Mouse (Mus musculus) CH12.LX (cell line): Measurements from ENCODE around the gene Zdhhc6. TPM values are rescaled to one million over a fixed set of nuclear protein-coding genes. Genes with fewer than 3 reads are reported as not detected.

ENCODE experiments used
- DNase-seq: peaks from one replicate; pipeline ENCODE4 v3.0.0-alpha.2; 2013; ENCODE audit errors: extremely low read depth
- H3K27ac ChIP-seq: 2 replicates; pipeline ENCODE4 v1.5.1; 2012; ENCODE audit warnings: low read depth, mild to moderate bottlenecking, control low read depth, moderate library complexity; ENCODE audit not compliant: insufficient read depth
- H3K27me3 ChIP-seq: replicated peaks from 2 replicates; pipeline ENCODE3; 2012; ENCODE audit warnings: inconsistent platforms
- H3K36me3 ChIP-seq, 2 experiments: replicated peaks in 1 of 2; 2 replicates each; pipeline versions ENCODE3 to v1.6.1; 2012; ENCODE audit warnings: inconsistent platforms in 1 of 2, low read length in 1 of 2, mild to moderate bottlenecking in 1 of 2, mixed read lengths in 1 of 2, moderate library complexity in 1 of 2; ENCODE audit not compliant: control insufficient read depth in 1 of 2, insufficient read depth in 1 of 2
- H3K4me1 ChIP-seq, 2 experiments: 2 replicates each; pipeline ENCODE4 v1.6.1; 2012; ENCODE audit warnings: inconsistent platforms in 1 of 2, moderate library complexity in 1 of 2; ENCODE audit not compliant: insufficient read depth in 2 of 2, control insufficient read depth in 1 of 2
- H3K4me2 ChIP-seq: 2 replicates; pipeline ENCODE4 v1.6.1; 2012; ENCODE audit warnings: low read depth, mild to moderate bottlenecking, control low read depth; ENCODE audit not compliant: poor library complexity, insufficient read depth, severe bottlenecking
- H3K4me3 ChIP-seq, 3 experiments: fragments of 150-350 bp in 1 of 3; sonication (generic) in 1 of 3; replicated peaks in 1 of 3; 2 replicates each; pipeline versions ENCODE3 to v1.5.1; 2011 to 2012; ENCODE audit warnings: low read depth in 2 of 3, low read length in 2 of 3, mild to moderate bottlenecking in 2 of 3, moderate library complexity in 2 of 3, control low read depth in 1 of 3, improper control_type of control experiment in 1 of 3, inconsistent platforms in 1 of 3, mixed read lengths in 1 of 3; ENCODE audit not compliant: poor library complexity in 1 of 3
- H3K79me2 ChIP-seq: replicated peaks from 2 replicates; pipeline ENCODE4 v1.6.1; 2012; ENCODE audit warnings: mild to moderate bottlenecking, moderate library complexity; ENCODE audit not compliant: control insufficient read depth, poor library complexity, insufficient read depth, severe bottlenecking; ENCODE audit errors: extremely low read depth
- H3K9ac ChIP-seq: 2 replicates; pipeline ENCODE4 v1.6.1; 2012; ENCODE audit warnings: low read depth, mild to moderate bottlenecking, control low read depth, moderate library complexity; ENCODE audit not compliant: insufficient read depth
- H3K9me3 ChIP-seq: replicated peaks from 2 replicates; pipeline ENCODE3; 2012; ENCODE audit warnings: low read length, inconsistent platforms, mixed read lengths
- BHLHE40 ChIP-seq: IDR thresholded peaks from 2 replicates; pipeline ENCODE4 v1.6.1; 2011; ENCODE audit warnings: mild to moderate bottlenecking, low read depth, low read length, improper control_type of control experiment
- CHD1 ChIP-seq: IDR thresholded peaks from 2 replicates; pipeline ENCODE4 v1.6.1; 2012; ENCODE audit warnings: low read depth, low read length, improper control_type of control experiment, inconsistent platforms
- CTCF ChIP-seq, 2 experiments: IDR thresholded peaks in 1 of 2; conservative IDR thresholded peaks in 1 of 2; 2 replicates each; pipeline ENCODE4 v1.5.1; 2011 to 2012; ENCODE audit warnings: low read depth in 2 of 2, low read length in 2 of 2, improper control_type of control experiment in 1 of 2, inconsistent platforms in 1 of 2, mild to moderate bottlenecking in 1 of 2, moderate library complexity in 1 of 2
- E2F4 ChIP-seq: IDR thresholded peaks from 2 replicates; pipeline ENCODE4 v1.6.1; 2011; ENCODE audit warnings: low read depth, low read length, improper control_type of control experiment; ENCODE audit not compliant: insufficient replicate concordance
- ETS1 ChIP-seq: conservative IDR thresholded peaks from 2 replicates; pipeline ENCODE4 v1.6.1; 2012; ENCODE audit warnings: low read depth, mild to moderate bottlenecking, inconsistent platforms, low read length, improper control_type of control experiment, moderate library complexity
- HCFC1 ChIP-seq: IDR thresholded peaks from 2 replicates; pipeline ENCODE4 v1.6.1; 2012; ENCODE audit warnings: low read depth, mild to moderate bottlenecking, inconsistent platforms, low read length, improper control_type of control experiment
- IRF4 ChIP-seq: IDR thresholded peaks from 2 replicates; pipeline ENCODE4 v1.6.1; 2014; ENCODE audit warnings: low read depth, mild to moderate bottlenecking, inconsistent platforms, low read length, improper control_type of control experiment
- JUN ChIP-seq: IDR thresholded peaks from 2 replicates; pipeline ENCODE4 v1.6.1; 2011; ENCODE audit warnings: low read depth, mild to moderate bottlenecking, low read length, improper control_type of control experiment, moderate library complexity; ENCODE audit not compliant: insufficient read depth
- MAFK ChIP-seq: IDR thresholded peaks from 2 replicates; pipeline ENCODE4 v1.6.1; 2011; ENCODE audit warnings: low read length, improper control_type of control experiment; ENCODE audit not compliant: insufficient replicate concordance
- MAZ ChIP-seq: IDR thresholded peaks from 2 replicates; pipeline ENCODE4 v1.6.1; 2012; ENCODE audit warnings: low read depth, mild to moderate bottlenecking, inconsistent platforms, low read length, improper control_type of control experiment, moderate library complexity
- MEF2A ChIP-seq: IDR thresholded peaks from 2 replicates; pipeline ENCODE4 v1.6.1; 2014; ENCODE audit warnings: low read depth, mild to moderate bottlenecking, inconsistent platforms, low read length, improper control_type of control experiment, borderline replicate concordance
- MXI1 ChIP-seq: IDR thresholded peaks from 2 replicates; pipeline ENCODE4 v1.6.1; 2011; ENCODE audit warnings: mild to moderate bottlenecking, low read depth, low read length, improper control_type of control experiment
- MYC ChIP-seq: IDR thresholded peaks from 2 replicates; pipeline ENCODE4 v1.6.1; 2011; ENCODE audit warnings: low read depth, mild to moderate bottlenecking, improper control_type of control experiment, low read length
- NELFE ChIP-seq: IDR thresholded peaks from 2 replicates; pipeline ENCODE4 v1.6.1; 2011; ENCODE audit warnings: low read depth, low read length, improper control_type of control experiment
- NRF1 ChIP-seq: IDR thresholded peaks from 2 replicates; pipeline ENCODE4 v1.6.1; 2014; ENCODE audit warnings: low read depth, mild to moderate bottlenecking, inconsistent platforms, low read length, improper control_type of control experiment, moderate library complexity
- PAX5 ChIP-seq: IDR thresholded peaks from 2 replicates; pipeline ENCODE4 v1.6.1; 2012; ENCODE audit warnings: low read length, inconsistent platforms, mixed read lengths
- SMC3 ChIP-seq: IDR thresholded peaks from 2 replicates; pipeline ENCODE4 v1.6.1; 2011; ENCODE audit warnings: low read depth, low read length, improper control_type of control experiment
- TBP ChIP-seq: conservative IDR thresholded peaks from 2 replicates; pipeline ENCODE4 v1.6.1; 2011; ENCODE audit warnings: low read depth, low read length, improper control_type of control experiment
- UBTF ChIP-seq: IDR thresholded peaks from 2 replicates; pipeline ENCODE4 v1.6.1; 2012; ENCODE audit warnings: low read depth, mild to moderate bottlenecking, inconsistent platforms, low read length, improper control_type of control experiment, moderate library complexity
- USF1 ChIP-seq: IDR thresholded peaks from 2 replicates; pipeline ENCODE4 v1.6.1; 2014; ENCODE audit warnings: low read depth, mild to moderate bottlenecking, inconsistent platforms, low read length, improper control_type of control experiment
- ZC3H11A ChIP-seq: IDR thresholded peaks from 2 replicates; pipeline ENCODE4 v1.6.1; 2012; ENCODE audit warnings: low read depth, mild to moderate bottlenecking, inconsistent platforms, low read length, improper control_type of control experiment
- dilution Hi-C: fragments of 300-500 bp; cut with MboI; formaldehyde crosslinking; loops from 2 replicates; pipeline ENCODE4 v1.14.3; 2020; ENCODE audit warnings: low sequenced_read_pairs; ENCODE audit not compliant: extremely low pct_unique_long_range_greater_than_20kb, extremely low pct_ligation_motif_present
- in situ Hi-C: fragments of 300-500 bp; cut with MboI; formaldehyde crosslinking; loops from 3 replicates; pipeline ENCODE4 v1.14.3; 2019; ENCODE audit warnings: low sequenced_read_pairs, low pct_ligation_motif_present, low pct_unique_long_range_greater_than_20kb, mixed read lengths
- polyA plus RNA-seq: library from polyadenylated mRNA; unstranded; fragments of >175 nt; gene quantifications from 2 replicates; pipeline ENCODE4 v1.2.1, GENCODE M21; 2012; ENCODE audit warnings: low read depth; ENCODE audit not compliant: insufficient read length
- total RNA-seq, 2 experiments: library from RNA; depleted of rRNA; stranded (reverse); fragments of 300-350 nt in 1 of 2; fragments of >200 nt in 1 of 2; gene quantifications; 2 replicates each; pipeline ENCODE4 v1.2.3; 2012 to 2014

The Zdhhc6 gene
- total and polyA plus RNA-seq, 3 experiments: 101 to 143 (median 101) TPM

DNA sequence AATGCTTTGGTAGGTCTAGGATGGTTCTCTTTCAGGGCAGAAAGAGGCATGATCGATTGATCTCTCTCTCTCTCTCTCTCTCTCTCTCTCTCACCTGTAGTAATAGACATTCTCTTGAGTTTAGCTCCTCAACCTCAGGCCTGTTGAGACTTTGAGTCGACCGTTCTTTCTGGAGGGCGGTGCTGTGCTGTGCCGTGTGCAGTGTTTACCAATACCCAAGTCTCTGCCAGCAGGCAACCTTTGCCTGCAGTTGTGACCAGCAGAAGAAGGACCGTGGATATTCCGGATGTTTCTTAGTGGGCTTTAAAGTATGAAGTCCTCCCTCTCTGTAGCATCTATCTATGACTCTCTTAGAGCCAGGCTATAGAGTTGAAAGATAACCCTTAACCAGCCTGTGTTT lies 26.6 kb upstream of the Zdhhc6 start:
- in situ Hi-C loops (loop anchor here (10.0 kb wide), 1 partner anchor 532 kb away; no protein-coding TSS in a partner anchor), dilution Hi-C loops (no loop called here)
- DNase-seq: no peak
- Histone ChIP-seq H3K27me3 (no peaks in the 10 kb centered on the region), H3K4me2 (no peak overlapping the region), H3K36me3 (peaks cover 17 to 69% of the 10 kb centered on the region in 2 experiments), H3K79me2 (no peaks in the 10 kb centered on the region), H3K9me3 (no peaks in the 10 kb centered on the region)
- TF ChIP-seq MAFK: no peak
- no peak for TF ChIP-seq PAX5
- TF ChIP-seq MXI1: no peak
- TF ChIP-seq HCFC1: no peak
- TF ChIP-seq MEF2A: no peak
- TF ChIP-seq SMC3: no peak
- no peak for TF ChIP-seq NELFE
- no peak for TF ChIP-seq CTCF (conservative IDR thresholded peaks at IDR 0.05 in 1 of 2, IDR thresholded peaks at IDR 0.05 in 1 of 2; ENCODE audit: low read depth in 2 of 2, low read length in 2 of 2)
- no peak for TF ChIP-seq TBP
- no peak for TF ChIP-seq ZC3H11A
- no peak for TF ChIP-seq JUN
- no peak for TF ChIP-seq UBTF
- no peak for TF ChIP-seq BHLHE40
- TF ChIP-seq IRF4: no peak
- TF ChIP-seq E2F4: no peak
- TF ChIP-seq NRF1: no peak
- TF ChIP-seq MAZ: no peak
- TF ChIP-seq ETS1: no peak
- no peak for TF ChIP-seq CHD1
- TF ChIP-seq, all 38 proteins: peak for 0
- H3K27ac ChIP-seq: no peak overlapping the region
- no peak overlapping the region for H3K9ac ChIP-seq
- no peaks in the 10 kb centered on the region for H3K4me1 ChIP-seq
- no peak overlapping the region for H3K4me3 ChIP-seq

DNA sequence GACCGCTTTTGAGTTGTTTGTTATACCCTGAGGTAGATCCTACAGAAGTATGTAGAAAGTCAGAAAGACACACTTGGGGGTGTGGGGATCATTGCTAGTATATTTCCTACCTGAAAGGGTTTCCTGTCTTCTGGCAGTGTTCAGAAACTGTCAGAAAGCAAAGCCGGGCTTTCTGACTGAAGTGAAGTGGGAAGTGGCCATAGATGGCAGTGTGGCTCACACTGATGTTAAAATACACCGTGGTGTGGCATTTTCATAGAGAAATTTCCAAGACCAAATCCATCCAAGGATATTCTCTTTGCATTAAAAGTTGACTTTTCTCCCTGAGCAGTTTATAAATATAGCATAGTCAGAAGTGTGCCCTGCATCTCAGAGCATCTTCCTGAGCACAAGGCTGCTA lies 25.5 kb upstream of the Zdhhc6 start:
- DNase-seq: no peak
- no peaks in the 10 kb centered on the region for H3K4me1 ChIP-seq
- H3K27ac ChIP-seq: no peak overlapping the region
- no peak overlapping the region for H3K4me2 ChIP-seq
- TF ChIP-seq USF1 (no peak), JUN (no peak), TBP (no peak), MYC (no peak), E2F4 (no peak), UBTF (no peak)
- dilution Hi-C loops: no loop called here
- H3K9ac ChIP-seq: no peak overlapping the region
- H3K36me3 ChIP-seq: peaks cover 20 to 71% of the 10 kb centered on the region in 2 experiments
- H3K9me3 ChIP-seq: no peaks in the 10 kb centered on the region
- no peak overlapping the region for H3K4me3 ChIP-seq
- in situ Hi-C loops: loop anchor here (10.0 kb wide), 1 partner anchor 533 kb away; no protein-coding TSS in a partner anchor
- H3K27me3 ChIP-seq: no peaks in the 10 kb centered on the region
- no peaks in the 10 kb centered on the region for H3K79me2 ChIP-seq
